Mouse (Mus musculus): Measurements from ENCODE around the gene Cct4.

- TF ChIP-seq POLR2A (IDR thresholded peaks at IDR 0.05; ENCODE audit: low read depth, low read length) (no peak; the same call in 1 of the 2 replicates), CTCF (IDR thresholded peaks at IDR 0.05; ENCODE audit: extremely low read depth, insufficient read length, insufficient replicate concordance, low read depth, low read length) (no peak)
These were observed 17.4 kb upstream of the Cct4 start for GRCm38 (mm10) chr11:22972746-22973526.
